Mouse (Mus musculus) liver, embryonic 14.5 days (tissue): ENCODE results near the gene Olfr143. TPM values are rescaled to one million over a fixed set of nuclear protein-coding genes. Genes with fewer than 3 reads are reported as not detected.

Source experiments
- ATAC-seq: fragments of 200-750 bp; cut with Nextera tagmentation; 2 replicates; pipeline ENCODE4 v1.8.0; 2017; ENCODE audit warnings: moderate number of reproducible peaks, mild to moderate bottlenecking, moderate library complexity; ENCODE audit not compliant: insufficient read depth
- DNase-seq, 3 experiments: peaks; one replicate each; pipeline ENCODE4 v3.0.0-alpha.2; 2012 to 2013; ENCODE audit warnings: low read depth in 3 of 3, low spot score in 3 of 3
- H3K27ac ChIP-seq: fragments of 300-500 bp; sonication (generic); 2 replicates; pipeline ENCODE4 v1.5.1; 2014; ENCODE audit warnings: moderate library complexity, mild to moderate bottlenecking, control low read depth, inconsistent platforms
- H3K27me3 ChIP-seq: fragments of 300-500 bp; sonication (generic); 2 replicates; pipeline ENCODE4 v1.6.1; 2014; ENCODE audit warnings: mild to moderate bottlenecking, low read length, moderate library complexity; ENCODE audit not compliant: control insufficient read depth, insufficient read depth
- H3K36me3 ChIP-seq: fragments of 300-500 bp; sonication (generic); replicated peaks from 2 replicates; pipeline ENCODE4 v1.6.1; 2014; ENCODE audit warnings: low read depth; ENCODE audit not compliant: control insufficient read depth, insufficient read depth
- H3K4me1 ChIP-seq, 2 experiments: fragments of 200-500 bp in 1 of 2; fragments of 300-500 bp in 1 of 2; sonication (generic) in 1 of 2; replicated peaks; 2 replicates each; pipeline ENCODE4 v1.6.1; 2012 to 2014; ENCODE audit warnings: antibody characterized with exemption in 1 of 2, inconsistent platforms in 1 of 2, low read length in 1 of 2; ENCODE audit not compliant: control insufficient read depth in 2 of 2, insufficient read depth in 2 of 2
- H3K4me2 ChIP-seq: fragments of 300-500 bp; sonication (generic); 2 replicates; pipeline ENCODE4 v1.6.1; 2014; ENCODE audit warnings: low read depth, mild to moderate bottlenecking, control low read depth, moderate library complexity
- H3K4me3 ChIP-seq, 2 experiments: fragments of 200-500 bp in 1 of 2; fragments of 300-500 bp in 1 of 2; sonication (generic) in 1 of 2; 2 replicates each; pipeline ENCODE4 v1.5.1; 2012 to 2014; ENCODE audit warnings: low read depth in 2 of 2, low read length in 2 of 2, mild to moderate bottlenecking in 2 of 2, control low read depth in 1 of 2, inconsistent platforms in 1 of 2, moderate library complexity in 1 of 2; ENCODE audit not compliant: insufficient read depth in 1 of 2
- H3K9ac ChIP-seq: fragments of 300-500 bp; sonication (generic); replicated peaks from 2 replicates; pipeline ENCODE4 v1.6.1; 2014; ENCODE audit warnings: mild to moderate bottlenecking, control low read depth, moderate library complexity
- H3K9me3 ChIP-seq: fragments of 300-500 bp; sonication (generic); 2 replicates; pipeline ENCODE4 v1.6.1; 2016; ENCODE audit warnings: low read length, mixed read lengths; ENCODE audit not compliant: control insufficient read depth
- CTCF ChIP-seq: IDR thresholded peaks from 2 replicates; pipeline ENCODE4 v1.5.1; 2016; ENCODE audit warnings: antibody characterized with exemption, low read depth, control low read depth
- EP300 ChIP-seq: IDR thresholded peaks from 2 replicates; pipeline ENCODE4 v1.6.1; 2016; ENCODE audit warnings: antibody characterized with exemption, low read depth
- WGBS: fragments of 180-500 bp; shearing (Covaris S2); extraction: QIAGEN DNeasy Blood & Tissue Kit; methylation state at CpG from one replicate; pipeline ENCODE4 v1.1.7; 2014; ENCODE audit not compliant: insufficient replicate concordance; 5-methylcytosine and 5-hydroxymethylcytosine counted together
- polyA plus RNA-seq, 2 experiments: library from polyadenylated mRNA; depleted of rRNA in 1 of 2; stranded (reverse) in 1 of 2; unstranded in 1 of 2; fragments of >200 nt; fragmentation: Nextera tagmentation in 1 of 2; extraction: Ambion mirVana in 1 of 2; gene quantifications; 2 replicates each; pipeline versions ENCODE4 v1.2.1 to v1.2.3; 2012 to 2014

The Olfr143 gene
- not detected in 2 replicates for polyA plus RNA-seq (2012; rRNA removed)
- not detected in 2 replicates for polyA plus RNA-seq (2014; fragmentation: Nextera tagmentation; extraction: Ambion mirVana)

DNA sequence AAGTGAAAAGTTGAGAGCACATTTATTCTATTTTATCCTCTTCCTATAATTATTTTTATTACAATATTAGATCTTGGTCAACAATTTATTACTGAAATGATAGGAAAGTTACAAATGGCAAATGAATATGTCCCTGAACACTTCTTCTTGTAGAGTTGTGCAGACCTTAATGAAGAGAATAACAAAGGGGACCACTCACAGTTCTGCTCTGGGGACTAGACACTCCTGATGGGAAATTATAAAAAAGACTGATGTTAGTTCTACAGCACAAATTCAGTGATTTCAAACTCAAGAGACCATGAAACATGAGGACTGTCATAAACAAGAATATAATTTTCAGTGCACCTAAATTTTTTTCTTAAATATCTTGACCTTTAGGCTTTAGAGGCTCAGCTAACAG, at the start of gene Olfr143:
Gene Olfr143, plus strand, starts transcription at position 301 of the 400 bp plus-strand sequence.
- Histone ChIP-seq H3K27me3 (no peaks in the 10 kb centered on the region), H3K4me2 (no peak within 1 kb of the TSS), H3K27ac (no peak within 1 kb of the TSS), H3K9me3 (no peaks in the 10 kb centered on the region), H3K4me1 (no peaks in the 10 kb centered on the region), H3K36me3 (no peaks in the 10 kb centered on the region), H3K4me3 (no peak within 1 kb of the TSS), H3K9ac (no peak within 1 kb of the TSS)
- ATAC-seq (no peak), DNase-seq (no peak)
- no peak for TF ChIP-seq CTCF
- TF ChIP-seq EP300 = no peak

DNA sequence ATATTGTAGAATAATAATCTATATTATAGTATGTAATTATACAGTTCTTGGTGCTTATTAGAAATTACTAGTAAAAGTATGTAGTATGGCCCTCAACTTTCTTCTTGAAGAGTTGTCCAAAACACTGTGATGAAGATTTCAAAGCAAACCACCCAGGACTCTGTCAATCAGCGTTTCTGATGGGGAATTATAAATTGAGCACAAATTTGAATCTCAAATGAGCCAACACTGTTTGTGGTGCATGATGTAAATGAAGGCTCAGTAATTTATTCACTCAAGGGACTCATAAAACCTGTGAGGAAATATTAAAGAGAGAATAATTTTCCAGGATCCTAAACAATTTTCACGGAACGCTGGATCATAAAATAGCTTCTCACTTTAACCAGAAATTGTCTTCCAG, 44.5 kb upstream of the Olfr143 start, which contains the start of gene Olfr893:
Gene Olfr893, plus strand, starts transcription at position 301 of the 400 bp plus-strand sequence.
- H3K9ac ChIP-seq = no peak within 1 kb of the TSS
- H3K27me3 ChIP-seq = no peaks in the 10 kb centered on the region
- 65% methylated on average over 3 of the region's 3 CpGs for WGBS
- TF ChIP-seq EP300 = no peak
- no peak for TF ChIP-seq CTCF
- ATAC-seq (no peak), DNase-seq (no peak)
- no peaks in the 10 kb centered on the region for H3K4me1 ChIP-seq
- H3K36me3 ChIP-seq = no peaks in the 10 kb centered on the region
- H3K4me3 ChIP-seq = no peak within 1 kb of the TSS
- no peak within 1 kb of the TSS for H3K27ac ChIP-seq
- H3K9me3 ChIP-seq = no peaks in the 10 kb centered on the region
- H3K4me2 ChIP-seq = no peak within 1 kb of the TSS

DNA sequence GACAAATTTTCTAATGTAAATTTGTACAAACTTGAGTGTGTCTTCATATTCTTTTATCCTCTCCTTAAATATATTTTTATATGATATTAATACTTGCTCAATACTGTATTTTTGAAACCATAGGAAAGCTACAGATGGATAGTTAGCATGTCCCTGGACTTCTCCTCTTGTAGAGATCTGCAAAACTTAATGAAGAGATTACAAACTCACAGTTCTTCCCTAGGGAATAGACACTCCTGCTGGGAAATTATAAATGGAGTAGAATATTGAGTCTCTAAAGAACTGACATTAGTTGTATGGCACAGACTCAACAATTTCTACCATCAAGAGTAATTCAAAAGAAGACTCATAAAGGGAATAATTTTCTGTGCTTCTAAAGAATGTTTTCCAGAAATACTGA, 34.8 kb upstream of the Olfr143 start, which contains the start of gene Olfr894:
Gene Olfr894, plus strand, starts transcription at position 301 of the 400 bp plus-strand sequence.
- no peak within 1 kb of the TSS for H3K9ac ChIP-seq
- no peaks in the 10 kb centered on the region for H3K9me3 ChIP-seq
- no peaks in the 10 kb centered on the region for H3K27me3 ChIP-seq
- no peaks in the 10 kb centered on the region for H3K4me1 ChIP-seq
- no peak for ATAC-seq
- no peak within 1 kb of the TSS for H3K4me2 ChIP-seq
- no peak for DNase-seq
- TF ChIP-seq EP300 = no peak
- TF ChIP-seq CTCF = no peak
- H3K36me3 ChIP-seq = no peaks in the 10 kb centered on the region
- H3K4me3 ChIP-seq = no peak within 1 kb of the TSS
- no peak within 1 kb of the TSS for H3K27ac ChIP-seq

DNA sequence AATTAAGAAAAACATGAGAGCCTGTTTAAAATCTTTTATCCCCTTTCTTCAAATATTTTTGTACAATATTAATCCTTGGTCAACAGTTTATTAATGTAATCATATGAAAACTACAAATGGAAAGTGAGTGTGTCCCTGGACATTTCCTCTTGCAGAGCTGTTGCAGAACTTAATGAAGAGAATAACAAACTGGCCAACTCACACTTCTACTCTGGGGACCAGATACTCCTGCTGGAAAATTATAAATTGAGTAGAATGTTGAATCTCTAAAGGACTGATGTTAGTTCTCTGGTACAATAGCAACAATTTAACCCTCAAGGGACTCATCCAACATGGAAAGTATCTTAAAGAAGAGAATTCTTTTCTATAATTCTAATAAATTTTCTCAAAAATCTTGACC, 15.0 kb downstream of the Olfr143 start, which contains the start of gene Olfr895:
Gene Olfr895, plus strand, starts transcription at position 301 of the 400 bp plus-strand sequence.
- no peaks in the 10 kb centered on the region for H3K4me1 ChIP-seq
- H3K9me3 ChIP-seq = no peaks in the 10 kb centered on the region
- H3K9ac ChIP-seq = no peak within 1 kb of the TSS
- TF ChIP-seq CTCF (no peak), EP300 (no peak)
- H3K4me3 ChIP-seq = no peak within 1 kb of the TSS
- ATAC-seq (no peak), DNase-seq (no peak)
- H3K27ac ChIP-seq = no peak within 1 kb of the TSS
- no peaks in the 10 kb centered on the region for H3K27me3 ChIP-seq
- no peak within 1 kb of the TSS for H3K4me2 ChIP-seq
- H3K36me3 ChIP-seq = no peaks in the 10 kb centered on the region

DNA sequence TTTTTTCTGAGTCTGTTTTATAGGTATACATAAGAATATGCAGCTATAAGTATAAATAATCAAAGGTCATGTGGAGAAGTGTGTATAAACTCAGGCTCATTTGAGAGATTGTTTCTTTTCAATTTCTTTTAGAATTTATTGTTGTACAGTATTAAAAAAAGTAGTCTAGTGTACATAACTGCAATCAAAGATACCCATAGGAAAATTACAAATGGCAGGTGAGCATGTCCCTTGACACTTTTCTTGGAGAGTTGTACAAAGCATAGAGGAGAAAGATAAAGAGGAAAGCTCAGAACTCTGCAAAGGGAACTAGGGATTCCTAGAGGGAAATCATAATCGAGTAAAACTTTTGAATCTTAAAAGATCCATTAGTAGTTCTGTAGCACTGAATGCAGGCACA, 38.2 kb downstream of the Olfr143 start, which contains the start of gene Olfr896-ps1:
Gene Olfr896-ps1, plus strand, starts transcription at position 301 of the 400 bp plus-strand sequence.
- 68% methylated on average over 1 of the region's 1 CpGs for WGBS

More for the DNA sequence above, 38.2 kb downstream of the Olfr143 start, which contains the start of gene Olfr896-ps1:
- H3K27ac ChIP-seq = no peak within 1 kb of the TSS
- no peak within 1 kb of the TSS for H3K4me2 ChIP-seq
- no peaks in the 10 kb centered on the region for H3K27me3 ChIP-seq
- no peaks in the 10 kb centered on the region for H3K9me3 ChIP-seq
- ATAC-seq (no peak), DNase-seq (no peak)
- no peak within 1 kb of the TSS for H3K9ac ChIP-seq
- H3K36me3 ChIP-seq = no peaks in the 10 kb centered on the region
- TF ChIP-seq EP300 (no peak), CTCF (no peak)
- H3K4me3 ChIP-seq = no peak within 1 kb of the TSS
- H3K4me1 ChIP-seq = no peaks in the 10 kb centered on the region

Other genes with a start within 250 kb of the Olfr143 start
- not detected in 2 replicates for gene Olfr883, start 227.0 kb upstream of the Olfr143 start, polyA plus RNA-seq (2012; rRNA removed)
- not detected in 2 replicates for gene Olfr883, start 227.0 kb upstream of the Olfr143 start, polyA plus RNA-seq (2014; fragmentation: Nextera tagmentation; extraction: Ambion mirVana)
- not detected in 2 replicates for gene Olfr884, start 206.2 kb upstream of the Olfr143 start, polyA plus RNA-seq (2012; rRNA removed)
- not detected in 2 replicates for gene Olfr884, start 206.2 kb upstream of the Olfr143 start, polyA plus RNA-seq (2014; fragmentation: Nextera tagmentation; extraction: Ambion mirVana)
- not detected in 2 replicates for gene Olfr885, start 191.5 kb upstream of the Olfr143 start, polyA plus RNA-seq (2012; rRNA removed)
- not detected in 2 replicates for gene Olfr885, start 191.5 kb upstream of the Olfr143 start, polyA plus RNA-seq (2014; fragmentation: Nextera tagmentation; extraction: Ambion mirVana)
- not detected in 2 replicates for gene Olfr887, start 168.7 kb upstream of the Olfr143 start, polyA plus RNA-seq (2012; rRNA removed)
- not detected in 2 replicates for gene Olfr887, start 168.7 kb upstream of the Olfr143 start, polyA plus RNA-seq (2014; fragmentation: Nextera tagmentation; extraction: Ambion mirVana)
- gene Olfr888, start 144.6 kb upstream of the Olfr143 start, polyA plus RNA-seq (2012; rRNA removed) = not detected in 2 replicates
- not detected in 2 replicates for gene Olfr888, start 144.6 kb upstream of the Olfr143 start, polyA plus RNA-seq (2014; fragmentation: Nextera tagmentation; extraction: Ambion mirVana)
- gene Olfr889, start 137.6 kb upstream of the Olfr143 start, polyA plus RNA-seq (2012; rRNA removed) = 0.01 TPM in 2 replicates
- 0.14 and 0.15 TPM in 2 replicates for gene Olfr889, start 137.6 kb upstream of the Olfr143 start, polyA plus RNA-seq (2014; fragmentation: Nextera tagmentation; extraction: Ambion mirVana)
- not detected in 2 replicates for gene Olfr890, start 110.3 kb upstream of the Olfr143 start, polyA plus RNA-seq (2012; rRNA removed)
- not detected in 2 replicates for gene Olfr890, start 110.3 kb upstream of the Olfr143 start, polyA plus RNA-seq (2014; fragmentation: Nextera tagmentation; extraction: Ambion mirVana)
- not detected in 2 replicates for gene Olfr891, start 72.0 kb upstream of the Olfr143 start, polyA plus RNA-seq (2012; rRNA removed)
- gene Olfr891, start 72.0 kb upstream of the Olfr143 start, polyA plus RNA-seq (2014; fragmentation: Nextera tagmentation; extraction: Ambion mirVana) = not detected in 2 replicates
- not detected in 2 replicates for gene Olfr893, start 44.4 kb upstream of the Olfr143 start, polyA plus RNA-seq (2012; rRNA removed)
- not detected in 2 replicates for gene Olfr893, start 44.4 kb upstream of the Olfr143 start, polyA plus RNA-seq (2014; fragmentation: Nextera tagmentation; extraction: Ambion mirVana)
- gene Olfr894, start 34.7 kb upstream of the Olfr143 start, polyA plus RNA-seq (2012; rRNA removed) = not detected in 2 replicates
- gene Olfr894, start 34.7 kb upstream of the Olfr143 start, polyA plus RNA-seq (2014; fragmentation: Nextera tagmentation; extraction: Ambion mirVana) = not detected in 2 replicates
- gene Olfr895, start 15.1 kb downstream of the Olfr143 start, polyA plus RNA-seq (2012; rRNA removed) = not detected in 2 replicates
- gene Olfr895, start 15.1 kb downstream of the Olfr143 start, polyA plus RNA-seq (2014; fragmentation: Nextera tagmentation; extraction: Ambion mirVana) = not detected in 2 replicates
- not detected in 2 replicates for gene Olfr896-ps1, start 38.3 kb downstream of the Olfr143 start, polyA plus RNA-seq (2012; rRNA removed)
- gene Olfr896-ps1, start 38.3 kb downstream of the Olfr143 start, polyA plus RNA-seq (2014; fragmentation: Nextera tagmentation; extraction: Ambion mirVana) = not detected in 2 replicates
- gene Olfr25, start 76.3 kb downstream of the Olfr143 start, polyA plus RNA-seq (2012; rRNA removed) = not detected in 2 replicates
- not detected in 2 replicates for gene Olfr25, start 76.3 kb downstream of the Olfr143 start, polyA plus RNA-seq (2014; fragmentation: Nextera tagmentation; extraction: Ambion mirVana)
- not detected in 2 replicates for gene Olfr898, start 95.6 kb downstream of the Olfr143 start, polyA plus RNA-seq (2012; rRNA removed)
- gene Olfr898, start 95.6 kb downstream of the Olfr143 start, polyA plus RNA-seq (2014; fragmentation: Nextera tagmentation; extraction: Ambion mirVana) = not detected in 2 replicates
- gene Olfr250, start 114.1 kb downstream of the Olfr143 start, polyA plus RNA-seq (2012; rRNA removed) = not detected in 2 replicates
- not detected in 2 replicates for gene Olfr250, start 114.1 kb downstream of the Olfr143 start, polyA plus RNA-seq (2014; fragmentation: Nextera tagmentation; extraction: Ambion mirVana)
- not detected in 2 replicates for gene Olfr251, start 124.3 kb downstream of the Olfr143 start, polyA plus RNA-seq (2012; rRNA removed)
- gene Olfr251, start 124.3 kb downstream of the Olfr143 start, polyA plus RNA-seq (2014; fragmentation: Nextera tagmentation; extraction: Ambion mirVana) = not detected in 2 replicates
- not detected in 2 replicates for gene Olfr147, start 148.9 kb downstream of the Olfr143 start, polyA plus RNA-seq (2012; rRNA removed)
- not detected in 2 replicates for gene Olfr147, start 148.9 kb downstream of the Olfr143 start, polyA plus RNA-seq (2014; fragmentation: Nextera tagmentation; extraction: Ambion mirVana)
- gene Olfr901, start 176.7 kb downstream of the Olfr143 start, polyA plus RNA-seq (2012; rRNA removed) = not detected in 2 replicates
- not detected in 2 replicates for gene Olfr901, start 176.7 kb downstream of the Olfr143 start, polyA plus RNA-seq (2014; fragmentation: Nextera tagmentation; extraction: Ambion mirVana)
- gene Olfr902, start 194.9 kb downstream of the Olfr143 start, polyA plus RNA-seq (2012; rRNA removed) = not detected in 2 replicates
- gene Olfr902, start 194.9 kb downstream of the Olfr143 start, polyA plus RNA-seq (2014; fragmentation: Nextera tagmentation; extraction: Ambion mirVana) = not detected in 2 replicates
- gene Olfr904, start 210.4 kb downstream of the Olfr143 start, polyA plus RNA-seq (2012; rRNA removed) = not detected in 2 replicates
- gene Olfr904, start 210.4 kb downstream of the Olfr143 start, polyA plus RNA-seq (2014; fragmentation: Nextera tagmentation; extraction: Ambion mirVana) = not detected in 2 replicates
- gene Olfr905, start 218.3 kb downstream of the Olfr143 start, polyA plus RNA-seq (2012; rRNA removed) = not detected in 2 replicates
- not detected in 2 replicates for gene Olfr905, start 218.3 kb downstream of the Olfr143 start, polyA plus RNA-seq (2014; fragmentation: Nextera tagmentation; extraction: Ambion mirVana)
- not detected in 2 replicates for gene Olfr906, start 234.3 kb downstream of the Olfr143 start, polyA plus RNA-seq (2012; rRNA removed)
- gene Olfr906, start 234.3 kb downstream of the Olfr143 start, polyA plus RNA-seq (2014; fragmentation: Nextera tagmentation; extraction: Ambion mirVana) = not detected in 2 replicates
- gene Olfr907, start 243.0 kb downstream of the Olfr143 start, polyA plus RNA-seq (2012; rRNA removed) = not detected in 2 replicates
- not detected in 2 replicates for gene Olfr907, start 243.0 kb downstream of the Olfr143 start, polyA plus RNA-seq (2014; fragmentation: Nextera tagmentation; extraction: Ambion mirVana)